Comparison of ENCODE assay signal across 20 mouse cellular contexts in the genomic region with DNA sequence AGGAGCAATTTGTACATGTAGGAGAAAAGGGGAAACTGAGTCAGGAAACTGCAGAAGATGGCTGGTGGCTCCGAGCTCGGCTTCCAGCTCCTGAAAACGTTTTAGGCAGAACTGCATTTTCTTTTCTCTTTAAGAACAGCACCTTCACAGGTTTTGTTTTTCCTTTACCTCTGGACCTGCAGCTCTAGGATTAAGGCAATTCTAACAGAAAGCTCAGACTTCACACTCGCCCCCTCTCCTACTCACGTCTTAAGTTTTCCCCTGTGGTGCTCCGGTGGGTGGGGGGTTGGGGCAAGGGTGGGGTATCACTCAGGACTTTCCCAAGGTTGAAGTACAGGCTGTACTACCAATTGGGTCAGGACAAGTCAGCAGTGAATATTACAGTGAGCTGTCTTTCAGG. TPM values are rescaled to one million over a fixed set of nuclear protein-coding genes. Genes with fewer than 3 reads are reported as not detected.
"Had no signal": no experiment of that assay in that cellular context is flagged by ENCODE, and none has a peak within 500 bp of the region (broad histone marks: within the 10 kb centered on the region; RNA-seq: fewer than 3 reads in every experiment).

No protein-coding gene starts in this region.

- H3K36me3 ChIP-seq: kidney, embryonic 15.5 days; limb, embryonic 15.5 days; liver, embryonic 13.5 days; lung, embryonic 15.5 days; midbrain, embryonic 15.5 days; neural tube, embryonic 12.5 days; stomach, embryonic 15.5 days had no signal

- H3K9ac ChIP-seq: kidney, embryonic 15.5 days; limb, embryonic 15.5 days; liver, embryonic 13.5 days; liver, postnatal 0 days; lung, embryonic 15.5 days; midbrain, embryonic 15.5 days; neural tube, embryonic 12.5 days; stomach, embryonic 15.5 days had no signal

- H3K27ac ChIP-seq: kidney, embryonic 15.5 days; left cerebral cortex, adult 2 months; limb, embryonic 15.5 days; liver, embryonic 13.5 days; lung, embryonic 15.5 days; midbrain, embryonic 15.5 days; neural tube, embryonic 12.5 days; stomach, embryonic 15.5 days had no signal

- DNase-seq: kidney, adult 18-20 months; kidney, postnatal 25 days; liver, embryonic 13.5 days; liver, postnatal 0 days; spleen, adult 18-20 months; thymus, postnatal 4 days had no signal

- H3K4me2 ChIP-seq: kidney, embryonic 15.5 days; limb, embryonic 15.5 days; liver, embryonic 13.5 days; lung, embryonic 15.5 days; midbrain, embryonic 11.5 days; midbrain, embryonic 15.5 days; neural tube, embryonic 12.5 days; stomach, embryonic 15.5 days had no signal

- H3K9me3 ChIP-seq: kidney, embryonic 15.5 days; limb, embryonic 15.5 days; liver, embryonic 13.5 days; lung, embryonic 15.5 days; midbrain, embryonic 15.5 days; neural tube, embryonic 12.5 days; stomach, embryonic 15.5 days had no signal

- H3K27me3 ChIP-seq: kidney, embryonic 15.5 days; liver, embryonic 13.5 days; lung, embryonic 15.5 days; midbrain, embryonic 15.5 days; neural tube, embryonic 12.5 days; stomach, embryonic 15.5 days had no signal

- H3K4me1 ChIP-seq: kidney, embryonic 15.5 days; limb, embryonic 15.5 days; liver, embryonic 13.5 days; lung, embryonic 15.5 days; megakaryocyte, embryonic 14.5 days; midbrain, embryonic 15.5 days; neural tube, embryonic 12.5 days; stomach, embryonic 15.5 days had no signal

- H3K4me3 ChIP-seq: kidney, embryonic 15.5 days; left cerebral cortex, adult 2 months; limb, embryonic 15.5 days; liver, embryonic 13.5 days; lung, embryonic 15.5 days; megakaryocyte, embryonic 14.5 days; midbrain, embryonic 15.5 days; neural tube, embryonic 12.5 days; stomach, embryonic 15.5 days had no signal

- ATAC-seq: liver, postnatal 0 days; midbrain, embryonic 15.5 days had no signal

RNA-seq across cellular contexts. Expression of gene Oas1g, which starts 0.4 kb away (rescaled TPM):
- total RNA-seq: layer of hippocampus, postnatal 25 days; left cerebral cortex, adult 2 months; left cerebral cortex, postnatal 14 days had no signal
- polyA plus RNA-seq: limb, embryonic 11.5 days had no signal

RNA-seq across cellular contexts. Expression of gene Oas1d, which starts 26.5 kb away (rescaled TPM):
- total RNA-seq: layer of hippocampus, postnatal 25 days; left cerebral cortex, adult 2 months; left cerebral cortex, postnatal 14 days; monocyte, adult 5-6 weeks; neutrophil, adult 5-6 weeks had no signal
- polyA plus RNA-seq: kidney, embryonic 15.5 days; limb, embryonic 11.5 days; limb, embryonic 15.5 days; liver, embryonic 13.5 days; liver, postnatal 0 days; lung, embryonic 15.5 days; midbrain, embryonic 11.5 days; neural tube, embryonic 12.5 days; stomach, embryonic 15.5 days had no signal

RNA-seq across cellular contexts. Expression of gene Oas1h, which starts 26.6 kb away (rescaled TPM):
- total RNA-seq: layer of hippocampus, postnatal 25 days; left cerebral cortex, adult 2 months; left cerebral cortex, postnatal 14 days; monocyte, adult 5-6 weeks; neutrophil, adult 5-6 weeks had no signal
- polyA plus RNA-seq: kidney, embryonic 15.5 days; limb, embryonic 11.5 days; limb, embryonic 15.5 days; liver, embryonic 13.5 days; liver, postnatal 0 days; lung, embryonic 15.5 days; midbrain, embryonic 11.5 days; midbrain, embryonic 15.5 days; neural tube, embryonic 12.5 days; stomach, embryonic 15.5 days had no signal

RNA-seq across cellular contexts. Expression of gene Oas1f, which starts 40.7 kb away (rescaled TPM):
- total RNA-seq: layer of hippocampus, postnatal 25 days; left cerebral cortex, adult 2 months; left cerebral cortex, postnatal 14 days; monocyte, adult 5-6 weeks; neutrophil, adult 5-6 weeks had no signal
- polyA plus RNA-seq: kidney, embryonic 15.5 days; limb, embryonic 11.5 days; liver, embryonic 13.5 days; liver, postnatal 0 days; lung, embryonic 15.5 days; midbrain, embryonic 15.5 days; neural tube, embryonic 12.5 days; stomach, embryonic 15.5 days had no signal
